Mouse (Mus musculus): ENCODE measurements at regions not wholly inside any gene's neighbourhood (a gene's known extent, or its start where the extent isn't known, plus 50 kb on each side); places are given as distances from the start of the nearest gene placed in this dataset.

GRCm38 (mm10) chr14:31936581-31936980 lies 92.2 kb upstream of the Galnt15 start:
- H3K4me1 ChIP-seq, result peaks cover 21% of the 10 kb centered on the region
- H3K36me3 ChIP-seq (replicated peaks; ENCODE audit: low read length), result no peaks in the 10 kb centered on the region
- TF ChIP-seq FLI1 (IDR thresholded peaks at IDR 0.05; ENCODE audit: low read length), result no peak
- no peak for TF ChIP-seq GATA1 (IDR thresholded peaks at IDR 0.05; ENCODE audit: borderline replicate concordance, low read length)
- H3K4me3 ChIP-seq (replicated peaks), result no peak overlapping the region
- H3K9me3 ChIP-seq, result no peaks in the 10 kb centered on the region
- H3K27me3 ChIP-seq (replicated peaks), result peaks cover 15% of the 10 kb centered on the region

- TF ChIP-seq FLI1 (IDR thresholded peaks at IDR 0.05; ENCODE audit: low read length) (no peak), GATA1 (IDR thresholded peaks at IDR 0.05; ENCODE audit: borderline replicate concordance, low read length) (no peak)
- H3K36me3 ChIP-seq (replicated peaks; ENCODE audit: low read length), result no peaks in the 10 kb centered on the region
- peaks cover 3% of the 10 kb centered on the region; the same call in 1 of the 2 replicates for H3K4me1 ChIP-seq
- H3K27me3 ChIP-seq (replicated peaks), result peaks cover 13% of the 10 kb centered on the region
- no peak overlapping the region for H3K4me3 ChIP-seq (replicated peaks)
- 0 out of 2 replicates have a peak, but pooled peaks cover 3% of the 10 kb centered on the region for H3K9me3 ChIP-seq
Measured at GRCm38 (mm10) chr14:31940900-31941299, 87.9 kb upstream of the Galnt15 start.

- no peaks in the 10 kb centered on the region for H3K36me3 ChIP-seq (replicated peaks; ENCODE audit: low read length)
- no peak overlapping the region for H3K4me3 ChIP-seq (replicated peaks)
- TF ChIP-seq FLI1 (IDR thresholded peaks at IDR 0.05; ENCODE audit: low read length) (no peak), GATA1 (IDR thresholded peaks at IDR 0.05; ENCODE audit: borderline replicate concordance, low read length) (no peak)
- 0 out of 2 replicates have a peak, but pooled peaks cover 3% of the 10 kb centered on the region for H3K9me3 ChIP-seq
- peaks cover 3% of the 10 kb centered on the region; the same call in 1 of the 2 replicates for H3K4me1 ChIP-seq
- H3K27me3 ChIP-seq (replicated peaks), result peaks cover 13% of the 10 kb centered on the region
Measured at GRCm38 (mm10) chr14:31942266-31942960, 86.4 kb upstream of the Galnt15 start.

GRCm38 (mm10) chr14:31944682-31945081 lies 84.1 kb upstream of the Galnt15 start:
- H3K4me1 ChIP-seq, result peaks cover 3% of the 10 kb centered on the region; the same call in 1 of the 2 replicates
- no peak for TF ChIP-seq GATA1 (IDR thresholded peaks at IDR 0.05; ENCODE audit: borderline replicate concordance, low read length)
- no peak for TF ChIP-seq FLI1 (IDR thresholded peaks at IDR 0.05; ENCODE audit: low read length)
- H3K27me3 ChIP-seq (replicated peaks), result peaks cover 29% of the 10 kb centered on the region
- H3K4me3 ChIP-seq (replicated peaks), result no peak overlapping the region
- 0 out of 2 replicates have a peak, but pooled peaks cover 3% of the 10 kb centered on the region for H3K9me3 ChIP-seq
- H3K36me3 ChIP-seq (replicated peaks; ENCODE audit: low read length), result no peaks in the 10 kb centered on the region

- TF ChIP-seq FLI1 (IDR thresholded peaks at IDR 0.05; ENCODE audit: low read length) (no peak), GATA1 (IDR thresholded peaks at IDR 0.05; ENCODE audit: borderline replicate concordance, low read length) (no peak)
- Histone ChIP-seq H3K4me1 (peaks cover 3% of the 10 kb centered on the region; the same call in 1 of the 2 replicates), H3K27me3 (replicated peaks) (peaks cover 31% of the 10 kb centered on the region), H3K4me3 (replicated peaks) (no peak overlapping the region), H3K9me3 (0 out of 2 replicates have a peak, but pooled peaks cover 3% of the 10 kb centered on the region), H3K36me3 (replicated peaks; ENCODE audit: low read length) (no peaks in the 10 kb centered on the region)
Measured at GRCm38 (mm10) chr14:31945125-31945524, 83.7 kb upstream of the Galnt15 start.

GRCm38 (mm10) chr14:31946032-31946431 lies 82.8 kb upstream of the Galnt15 start:
- H3K36me3 ChIP-seq (replicated peaks; ENCODE audit: low read length), result no peaks in the 10 kb centered on the region
- peaks cover 3% of the 10 kb centered on the region; the same call in 1 of the 2 replicates for H3K4me1 ChIP-seq
- 0 out of 2 replicates have a peak, but pooled peaks cover 3% of the 10 kb centered on the region for H3K9me3 ChIP-seq
- H3K4me3 ChIP-seq (replicated peaks), result no peak overlapping the region
- H3K27me3 ChIP-seq (replicated peaks), result peaks cover 37% of the 10 kb centered on the region
- TF ChIP-seq FLI1 (IDR thresholded peaks at IDR 0.05; ENCODE audit: low read length), result no peak

GRCm38 (mm10) chr14:31947246-31947645 lies 81.5 kb upstream of the Galnt15 start:
- no peak overlapping the region for H3K4me3 ChIP-seq (replicated peaks)
- TF ChIP-seq FLI1 (IDR thresholded peaks at IDR 0.05; ENCODE audit: low read length), result no peak
- no peak for TF ChIP-seq GATA1 (IDR thresholded peaks at IDR 0.05; ENCODE audit: borderline replicate concordance, low read length)
- H3K4me1 ChIP-seq, result peaks cover 1% of the 10 kb centered on the region; the same call in 1 of the 2 replicates
- H3K27me3 ChIP-seq (replicated peaks), result peaks cover 42% of the 10 kb centered on the region
- H3K9me3 ChIP-seq, result 0 out of 2 replicates have a peak, but pooled peaks cover 3% of the 10 kb centered on the region
- H3K36me3 ChIP-seq (replicated peaks; ENCODE audit: low read length), result no peaks in the 10 kb centered on the region

GRCm38 (mm10) chr14:31951894-31952293 lies 76.9 kb upstream of the Galnt15 start:
- no peak overlapping the region for H3K4me3 ChIP-seq (replicated peaks)
- no peak for TF ChIP-seq GATA1 (IDR thresholded peaks at IDR 0.05; ENCODE audit: borderline replicate concordance, low read length)
- TF ChIP-seq FLI1 (IDR thresholded peaks at IDR 0.05; ENCODE audit: low read length), result no peak
- H3K9me3 ChIP-seq, result no peaks in the 10 kb centered on the region
- H3K36me3 ChIP-seq (replicated peaks; ENCODE audit: low read length), result no peaks in the 10 kb centered on the region
- no peaks in the 10 kb centered on the region; the same call in 1 of the 2 replicates for H3K4me1 ChIP-seq
- H3K27me3 ChIP-seq (replicated peaks), result peaks cover 41% of the 10 kb centered on the region

- Histone ChIP-seq H3K4me3 (replicated peaks) (no peak overlapping the region), H3K27me3 (replicated peaks) (peaks cover 45% of the 10 kb centered on the region), H3K4me1 (no peaks in the 10 kb centered on the region; the same call in 1 of the 2 replicates), H3K9me3 (no peaks in the 10 kb centered on the region), H3K36me3 (replicated peaks; ENCODE audit: low read length) (no peaks in the 10 kb centered on the region)
- TF ChIP-seq FLI1 (IDR thresholded peaks at IDR 0.05; ENCODE audit: low read length) (no peak), GATA1 (IDR thresholded peaks at IDR 0.05; ENCODE audit: borderline replicate concordance, low read length) (no peak)
Measured at GRCm38 (mm10) chr14:31953783-31954182, 75.0 kb upstream of the Galnt15 start.

- no peak overlapping the region for H3K4me3 ChIP-seq (replicated peaks)
- peaks cover 42% of the 10 kb centered on the region for H3K27me3 ChIP-seq (replicated peaks)
- TF ChIP-seq FLI1 (IDR thresholded peaks at IDR 0.05; ENCODE audit: low read length) (no peak), GATA1 (IDR thresholded peaks at IDR 0.05; ENCODE audit: borderline replicate concordance, low read length) (no peak)
- no peaks in the 10 kb centered on the region for H3K4me1 ChIP-seq
- no peaks in the 10 kb centered on the region for H3K36me3 ChIP-seq (replicated peaks; ENCODE audit: low read length)
- H3K9me3 ChIP-seq, result no peaks in the 10 kb centered on the region
Measured at GRCm38 (mm10) chr14:31954945-31955344, 73.8 kb upstream of the Galnt15 start.
